Mouse (Mus musculus) heart, adult 2 months (tissue): Measurements from ENCODE around the gene Drd3.

Source experiments
- CTCF ChIP-seq: fragments of 200-600 bp; IDR thresholded peaks from 2 replicates; pipeline ENCODE4 v1.8.1; 2022; ENCODE audit warnings: antibody characterized with exemption, mild to moderate bottlenecking, moderate library complexity
- EP300 ChIP-seq: fragments of 200-500 bp; IDR thresholded peaks from 2 replicates; pipeline ENCODE4 v1.6.1; 2011; ENCODE audit warnings: low read depth, low read length, control low read depth; ENCODE audit not compliant: insufficient read depth

GRCm38 (mm10) chr16:43732496-43732895 lies 21.3 kb upstream of the Drd3 start:
- no peak for TF ChIP-seq EP300
- no peak for TF ChIP-seq CTCF
